Mouse (Mus musculus): ENCODE data around the gene Trp53. TPM values are rescaled to one million over a fixed set of nuclear protein-coding genes. Genes with fewer than 3 reads are reported as not detected.
A peak's percentile ranks its signal among the peaks of the same experiment; 100 is the strongest.
"Not testable (repeated sequence)": the region's sequence is repeated elsewhere in the genome, so short reads cannot be mapped to it uniquely, and the experiment has no call there.

Trp53 gene
- total and polyA plus RNA-seq, 3 experiments = 57.4 to 228 (median 175) TPM

- Histone ChIP-seq H3K9me3 (replicated peaks) (no peaks in the 10 kb centered on the region), H3K27me3 (ENCODE audit: insufficient read depth, low read length) (no peaks in the 10 kb centered on the region), H3K36me3 (replicated peaks) (peaks cover 25% of the 10 kb centered on the region)
These were observed 26.7 kb downstream of the Trp53 start for GRCm38 (mm10) chr11:69606832-69607231.

GRCm38 (mm10) chr11:69608525-69608924 is 28.4 kb downstream of the Trp53 start:
- Histone ChIP-seq H3K9me3 (replicated peaks) (no peaks in the 10 kb centered on the region), H3K4me3 (ENCODE audit: low read depth, low read length) (no peak overlapping the region), H3K36me3 (replicated peaks) (peaks cover 9% of the 10 kb centered on the region), H3K4me1 (ENCODE audit: insufficient read depth, low read depth, low read length) (peaks cover 79% of the 10 kb centered on the region), H3K27me3 (ENCODE audit: insufficient read depth, low read length) (no peaks in the 10 kb centered on the region)
- TF ChIP-seq GATA2 (IDR thresholded peaks at IDR 0.05; ENCODE audit: borderline replicate concordance, low read depth, low read length) (no peak), TAL1 (conservative IDR thresholded peaks at IDR 0.05; ENCODE audit: low read depth, low read length) (no peak), GATA1 (IDR thresholded peaks at IDR 0.05; ENCODE audit: borderline replicate concordance, low read length) (no peak), POLR2AphosphoS5 (IDR thresholded peaks at IDR 0.05; ENCODE audit: insufficient replicate concordance, low read depth, low read length) (no peak), CTCF (IDR thresholded peaks at IDR 0.05; ENCODE audit: low read depth, low read length) (no peak)
- no peak for DNase-seq (ENCODE audit: low spot score)
- ATAC-seq (ENCODE audit: extremely low read depth, insufficient number of reproducible peaks, low FRiP score, poor library complexity, severe bottlenecking) = no peak

More at GRCm38 (mm10) chr11:69606832-69607231, 26.7 kb downstream of the Trp53 start:
- no peak for TF ChIP-seq POLR2AphosphoS5 (IDR thresholded peaks at IDR 0.05; ENCODE audit: insufficient replicate concordance, low read depth, low read length)
- Histone ChIP-seq H3K4me1 (ENCODE audit: insufficient read depth, low read depth, low read length) (peaks cover 85% of the 10 kb centered on the region), H3K4me3 (ENCODE audit: low read depth, low read length) (no peak overlapping the region; the same call in 1 of the 2 replicates)
- DNase-seq (ENCODE audit: low spot score) (no peak), ATAC-seq (ENCODE audit: extremely low read depth, insufficient number of reproducible peaks, low FRiP score, poor library complexity, severe bottlenecking) (no peak)

GRCm38 (mm10) chr11:69609416-69609815 is 29.3 kb downstream of the Trp53 start:
- H3K4me1 ChIP-seq (ENCODE audit: insufficient read depth, low read depth, low read length) = peaks cover 78% of the 10 kb centered on the region
- no peak for ATAC-seq (ENCODE audit: extremely low read depth, insufficient number of reproducible peaks, low FRiP score, poor library complexity, severe bottlenecking)
- no peaks in the 10 kb centered on the region; the same call in 1 of the 2 replicates for H3K27me3 ChIP-seq (ENCODE audit: insufficient read depth, low read length)
- H3K36me3 ChIP-seq (replicated peaks) = no peaks in the 10 kb centered on the region
- TF ChIP-seq GATA1 (IDR thresholded peaks at IDR 0.05; ENCODE audit: borderline replicate concordance, low read length) (no peak), POLR2AphosphoS5 (IDR thresholded peaks at IDR 0.05; ENCODE audit: insufficient replicate concordance, low read depth, low read length) (no peak), GATA2 (IDR thresholded peaks at IDR 0.05; ENCODE audit: borderline replicate concordance, low read depth, low read length) (no peak), CTCF (IDR thresholded peaks at IDR 0.05; ENCODE audit: low read depth, low read length) (no peak), TAL1 (conservative IDR thresholded peaks at IDR 0.05; ENCODE audit: low read depth, low read length) (no peak)
- H3K4me3 ChIP-seq (ENCODE audit: low read depth, low read length) = no peak overlapping the region; the same call in 1 of the 2 replicates
- no peak for DNase-seq (ENCODE audit: low spot score)
- no peaks in the 10 kb centered on the region for H3K9me3 ChIP-seq (replicated peaks)

GRCm38 (mm10) chr11:69610899-69611298 is 30.7 kb downstream of the Trp53 start:
- Histone ChIP-seq H3K4me3 (ENCODE audit: low read depth, low read length) (no peak overlapping the region), H3K27me3 (ENCODE audit: insufficient read depth, low read length) (peaks cover 10% of the 10 kb centered on the region), H3K36me3 (replicated peaks) (no peaks in the 10 kb centered on the region), H3K4me1 (ENCODE audit: insufficient read depth, low read depth, low read length) (peaks cover 69% of the 10 kb centered on the region), H3K9me3 (replicated peaks) (no peaks in the 10 kb centered on the region)
- TF ChIP-seq GATA2 (IDR thresholded peaks at IDR 0.05; ENCODE audit: borderline replicate concordance, low read depth, low read length) (no peak), POLR2AphosphoS5 (IDR thresholded peaks at IDR 0.05; ENCODE audit: insufficient replicate concordance, low read depth, low read length) (no peak), GATA1 (IDR thresholded peaks at IDR 0.05; ENCODE audit: borderline replicate concordance, low read length) (no peak), CTCF (IDR thresholded peaks at IDR 0.05; ENCODE audit: low read depth, low read length) (no peak), TAL1 (conservative IDR thresholded peaks at IDR 0.05; ENCODE audit: low read depth, low read length) (no peak)
- DNase-seq (ENCODE audit: low spot score) (no peak), ATAC-seq (ENCODE audit: extremely low read depth, insufficient number of reproducible peaks, low FRiP score, poor library complexity, severe bottlenecking) (no peak)

GRCm38 (mm10) chr11:69613553-69614256 is 33.5 kb downstream of the Trp53 start:
- Histone ChIP-seq H3K4me3 (ENCODE audit: low read depth, low read length) (peak overlapping the region; percentile 58; the same call in 1 of the 2 replicates), H3K27me3 (ENCODE audit: insufficient read depth, low read length) (peaks cover 33% of the 10 kb centered on the region), H3K4me1 (ENCODE audit: insufficient read depth, low read depth, low read length) (peaks cover 62% of the 10 kb centered on the region), H3K9me3 (replicated peaks) (no peaks in the 10 kb centered on the region), H3K36me3 (replicated peaks) (no peaks in the 10 kb centered on the region)
- no peak for DNase-seq (ENCODE audit: low spot score)
- no peak for ATAC-seq (ENCODE audit: extremely low read depth, insufficient number of reproducible peaks, low FRiP score, poor library complexity, severe bottlenecking)
- TF ChIP-seq TAL1 (conservative IDR thresholded peaks at IDR 0.05; ENCODE audit: low read depth, low read length) = no peak
- peak; percentile 42; the same call in 1 of the 2 replicates for TF ChIP-seq CTCF (IDR thresholded peaks at IDR 0.05; ENCODE audit: low read depth, low read length)

GRCm38 (mm10) chr11:69614257-69614588 is 34.1 kb downstream of the Trp53 start:
- not testable (repeated sequence) for ATAC-seq (ENCODE audit: extremely low read depth, insufficient number of reproducible peaks, low FRiP score, poor library complexity, severe bottlenecking); H3K9me3 ChIP-seq (replicated peaks); DNase-seq (ENCODE audit: low spot score); H3K36me3 ChIP-seq (replicated peaks); H3K4me3 ChIP-seq (ENCODE audit: low read depth, low read length)
- peaks cover 57% of the 10 kb centered on the region for H3K4me1 ChIP-seq (ENCODE audit: insufficient read depth, low read depth, low read length)
- H3K27me3 ChIP-seq (ENCODE audit: insufficient read depth, low read length) = peaks cover 33% of the 10 kb centered on the region

- Histone ChIP-seq H3K4me3 (ENCODE audit: low read depth, low read length) (no peak overlapping the region), H3K36me3 (replicated peaks) (no peaks in the 10 kb centered on the region), H3K27me3 (ENCODE audit: insufficient read depth, low read length) (peaks cover 33% of the 10 kb centered on the region), H3K4me1 (ENCODE audit: insufficient read depth, low read depth, low read length) (peaks cover 56% of the 10 kb centered on the region), H3K9me3 (replicated peaks) (no peaks in the 10 kb centered on the region)
- TF ChIP-seq POLR2AphosphoS5 (IDR thresholded peaks at IDR 0.05; ENCODE audit: insufficient replicate concordance, low read depth, low read length) = no peak
- no peak for TF ChIP-seq GATA1 (IDR thresholded peaks at IDR 0.05; ENCODE audit: borderline replicate concordance, low read length)
- no peak for TF ChIP-seq GATA2 (IDR thresholded peaks at IDR 0.05; ENCODE audit: borderline replicate concordance, low read depth, low read length)
- TF ChIP-seq CTCF (IDR thresholded peaks at IDR 0.05; ENCODE audit: low read depth, low read length) = no peak
- no peak for TF ChIP-seq TAL1 (conservative IDR thresholded peaks at IDR 0.05; ENCODE audit: low read depth, low read length)
- DNase-seq (ENCODE audit: low spot score) = no peak
- no peak for ATAC-seq (ENCODE audit: extremely low read depth, insufficient number of reproducible peaks, low FRiP score, poor library complexity, severe bottlenecking)
These were observed 36.6 kb downstream of the Trp53 start for GRCm38 (mm10) chr11:69616781-69617180.
